Mouse (Mus musculus) MEL (cell line): ENCODE results near the gene Ptprr. TPM values are rescaled to one million over a fixed set of nuclear protein-coding genes. Genes with fewer than 3 reads are reported as not detected.

Experiments used
- DNase-seq: peaks from one replicate; pipeline ENCODE4 v3.0.0; 2011; ENCODE audit warnings: low read depth, low spot score
- H3K27ac ChIP-seq: 2 replicates; pipeline ENCODE4 v1.5.1; 2012; ENCODE audit warnings: low read depth, mild to moderate bottlenecking, control low read depth, low read length, moderate library complexity; ENCODE audit not compliant: control insufficient read depth
- H3K27me3 ChIP-seq, 2 experiments: fragments of 150-350 bp in 1 of 2; sonication (generic) in 1 of 2; 2 replicates each; pipeline ENCODE4 v1.6.1; 2012; ENCODE audit warnings: low read length in 2 of 2, mild to moderate bottlenecking in 2 of 2, improper control_type of control experiment in 1 of 2, moderate library complexity in 1 of 2; ENCODE audit not compliant: insufficient read depth in 2 of 2, control insufficient read depth in 1 of 2
- H3K36me3 ChIP-seq, 2 experiments: 2 replicates each; pipeline ENCODE4 v1.6.1; 2012 to 2014; ENCODE audit warnings: low read length in 2 of 2, improper control_type of control experiment in 1 of 2, inconsistent platforms in 1 of 2, mild to moderate bottlenecking in 1 of 2; ENCODE audit not compliant: insufficient read depth in 2 of 2, control insufficient read depth in 1 of 2
- H3K4me1 ChIP-seq, 2 experiments: fragments of 150-350 bp in 1 of 2; sonication (generic) in 1 of 2; 2 replicates each; pipeline ENCODE4 v1.6.1; 2012; ENCODE audit warnings: low read length in 2 of 2, improper control_type of control experiment in 1 of 2, mild to moderate bottlenecking in 1 of 2; ENCODE audit not compliant: insufficient read depth in 2 of 2, control insufficient read depth in 1 of 2
- H3K4me3 ChIP-seq, 2 experiments: fragments of 150-350 bp in 1 of 2; sonication (generic) in 1 of 2; 2 replicates each; pipeline ENCODE4 v1.5.1; 2012; ENCODE audit warnings: low read depth in 2 of 2, low read length in 2 of 2, mild to moderate bottlenecking in 2 of 2, moderate library complexity in 2 of 2, control low read depth in 1 of 2, improper control_type of control experiment in 1 of 2; ENCODE audit not compliant: control insufficient read depth in 1 of 2, insufficient read depth in 1 of 2
- H3K79me2 ChIP-seq: 2 replicates; pipeline ENCODE4 v1.6.1; 2012; ENCODE audit warnings: mild to moderate bottlenecking, low read length, moderate library complexity; ENCODE audit not compliant: control insufficient read depth, poor library complexity, insufficient read depth
- H3K9ac ChIP-seq: 2 replicates; pipeline ENCODE4 v1.6.1; 2012; ENCODE audit warnings: low read depth, mild to moderate bottlenecking, control low read depth, low read length, moderate library complexity; ENCODE audit not compliant: control insufficient read depth, poor library complexity, severe bottlenecking
- H3K9me3 ChIP-seq: fragments of 150-350 bp; sonication (generic); replicated peaks from 2 replicates; pipeline ENCODE4 v1.6.1; 2012; ENCODE audit warnings: mild to moderate bottlenecking, low read length, improper control_type of control experiment, moderate library complexity; ENCODE audit not compliant: insufficient read depth
- BHLHE40 ChIP-seq: IDR thresholded peaks from 2 replicates; pipeline ENCODE4 v1.6.1; 2012; ENCODE audit warnings: low read depth, mild to moderate bottlenecking, inconsistent platforms, low read length, improper control_type of control experiment, borderline replicate concordance
- CHD1 ChIP-seq: IDR thresholded peaks from 2 replicates; pipeline ENCODE4 v1.6.1; 2012; ENCODE audit warnings: low read depth, mild to moderate bottlenecking, inconsistent platforms, low read length, improper control_type of control experiment
- CHD2 ChIP-seq: IDR thresholded peaks from 2 replicates; pipeline ENCODE4 v1.6.1; 2011; ENCODE audit warnings: low read length, improper control_type of control experiment
- EP300 ChIP-seq, 2 experiments: IDR thresholded peaks; 2 replicates each; pipeline ENCODE4 v1.6.1; 2011; ENCODE audit warnings: improper control_type of control experiment in 2 of 2, low read length in 2 of 2, low read depth in 1 of 2, mild to moderate bottlenecking in 1 of 2
- GABPA ChIP-seq: IDR thresholded peaks from 2 replicates; pipeline ENCODE4 v1.6.1; 2012; ENCODE audit warnings: low read depth, mild to moderate bottlenecking, inconsistent platforms, low read length, improper control_type of control experiment, moderate library complexity
- JUND ChIP-seq: IDR thresholded peaks from 2 replicates; pipeline ENCODE4 v1.6.1; 2011; ENCODE audit warnings: low read depth, mild to moderate bottlenecking, improper control_type of control experiment, low read length
- MAX ChIP-seq: IDR thresholded peaks from 2 replicates; pipeline ENCODE4 v1.6.1; 2011; ENCODE audit warnings: low read length, improper control_type of control experiment
- MAZ ChIP-seq: IDR thresholded peaks from 2 replicates; pipeline ENCODE4 v1.6.1; 2012; ENCODE audit warnings: low read depth, mild to moderate bottlenecking, inconsistent platforms, low read length, improper control_type of control experiment
- MXI1 ChIP-seq: IDR thresholded peaks from 2 replicates; pipeline ENCODE4 v1.6.1; 2011; ENCODE audit warnings: mild to moderate bottlenecking, low read depth, low read length, improper control_type of control experiment
- MYB ChIP-seq: IDR thresholded peaks from 2 replicates; pipeline ENCODE4 v1.6.1; 2011; ENCODE audit warnings: mild to moderate bottlenecking, low read depth, low read length, improper control_type of control experiment
- MYC ChIP-seq: IDR thresholded peaks from 2 replicates; pipeline ENCODE4 v1.6.1; 2011; ENCODE audit warnings: low read depth, mild to moderate bottlenecking, low read length, improper control_type of control experiment, moderate library complexity
- NELFE ChIP-seq: IDR thresholded peaks from 2 replicates; pipeline ENCODE4 v1.6.1; 2011; ENCODE audit warnings: low read depth, low read length, improper control_type of control experiment
- NRF1 ChIP-seq: IDR thresholded peaks from 2 replicates; pipeline ENCODE4 v1.6.1; 2014; ENCODE audit warnings: low read depth, mild to moderate bottlenecking, inconsistent platforms, low read length, improper control_type of control experiment, moderate library complexity; ENCODE audit not compliant: poor library complexity, insufficient read depth, severe bottlenecking
- POLR2A ChIP-seq, 2 experiments: IDR thresholded peaks; 2 replicates each; pipeline ENCODE4 v1.6.1; 2011 to 2012; ENCODE audit warnings: low read length in 2 of 2, mild to moderate bottlenecking in 2 of 2, control low read depth in 1 of 2, improper control_type of control experiment in 1 of 2, low read depth in 1 of 2, moderate library complexity in 1 of 2; ENCODE audit not compliant: control insufficient read depth in 1 of 2, insufficient read depth in 1 of 2, poor library complexity in 1 of 2
- TCF12 ChIP-seq: IDR thresholded peaks from 2 replicates; pipeline ENCODE4 v1.6.1; 2014; ENCODE audit warnings: low read depth, mild to moderate bottlenecking, inconsistent platforms, low read length, improper control_type of control experiment, moderate library complexity
- UBTF ChIP-seq: IDR thresholded peaks from 2 replicates; pipeline ENCODE4 v1.6.1; 2012; ENCODE audit warnings: low read depth, mild to moderate bottlenecking, inconsistent platforms, low read length, improper control_type of control experiment, moderate library complexity, borderline replicate concordance; ENCODE audit not compliant: insufficient read depth
- USF1 ChIP-seq: IDR thresholded peaks from 2 replicates; pipeline ENCODE4 v1.6.1; 2014; ENCODE audit warnings: low read depth, mild to moderate bottlenecking, inconsistent platforms, low read length, improper control_type of control experiment, moderate library complexity
- USF2 ChIP-seq, 2 experiments: IDR thresholded peaks; 2 replicates each; pipeline ENCODE4 v1.6.1; 2011 to 2012; ENCODE audit warnings: improper control_type of control experiment in 2 of 2, low read length in 2 of 2, borderline replicate concordance in 1 of 2, inconsistent platforms in 1 of 2, low read depth in 1 of 2, mild to moderate bottlenecking in 1 of 2; ENCODE audit not compliant: insufficient read depth in 1 of 2
- ZC3H11A ChIP-seq: IDR thresholded peaks from 2 replicates; pipeline ENCODE4 v1.6.1; 2012; ENCODE audit warnings: low read depth, mild to moderate bottlenecking, inconsistent platforms, low read length, improper control_type of control experiment
- ZKSCAN1 ChIP-seq: IDR thresholded peaks from 2 replicates; pipeline ENCODE4 v1.6.1; 2012; ENCODE audit warnings: low read depth, mild to moderate bottlenecking, inconsistent platforms, low read length, improper control_type of control experiment, moderate library complexity
- polyA plus RNA-seq, 2 experiments: library from polyadenylated mRNA; stranded (reverse) in 1 of 2; unstranded in 1 of 2; fragments of >175 nt in 1 of 2; fragments of >200 nt in 1 of 2; gene quantifications; 2 replicates each; pipeline versions ENCODE4 v1.2.1 to v1.2.4; 2012; ENCODE audit warnings: low replicate concordance in 2 of 2, low read depth in 1 of 2; ENCODE audit not compliant: insufficient read length in 2 of 2, insufficient read depth in 1 of 2, missing spikeins in 1 of 2
- total RNA-seq: library from RNA; depleted of rRNA; stranded (reverse); fragments of 300-350 nt; gene quantifications from 2 replicates; pipeline ENCODE4 v1.2.3, GENCODE M21; 2012

The Ptprr gene
- total and polyA plus RNA-seq, 3 experiments, result not detected

DNA sequence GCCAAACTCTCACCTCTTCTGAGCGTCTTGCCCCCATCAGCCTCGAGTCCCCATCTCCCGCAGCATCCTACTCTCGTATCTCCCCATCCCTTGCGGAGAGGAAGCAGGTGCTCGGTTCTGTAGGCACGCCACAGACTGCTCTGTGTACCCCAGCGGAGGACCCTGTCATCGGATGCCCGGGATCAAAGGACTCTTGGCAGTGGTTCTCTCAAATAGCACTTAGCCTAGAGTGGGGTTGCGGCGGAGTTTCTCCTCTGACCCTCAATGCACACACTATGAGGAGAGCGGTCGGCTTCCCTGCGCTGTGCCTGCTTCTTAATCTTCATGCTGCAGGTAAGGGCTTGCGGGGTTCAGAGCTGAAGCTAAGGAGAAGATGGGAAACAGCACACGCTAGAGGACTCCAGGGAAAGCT is 473 bp downstream of the Ptprr start:
- H3K27me3 ChIP-seq, result no peaks in the 10 kb centered on the region; a peak in 1 of 4 replicates
- no peak overlapping the region for H3K9ac ChIP-seq
- no peaks in the 10 kb centered on the region for H3K9me3 ChIP-seq
- TF ChIP-seq USF2 (IDR thresholded peaks at IDR 0.05; ENCODE audit: borderline replicate concordance in 1 of 2, insufficient read depth in 1 of 2, low read depth in 1 of 2, low read length in 2 of 2) (no peak), GABPA (no peak), CHD2 (no peak), ZC3H11A (no peak), MAZ (no peak), USF1 (no peak), BHLHE40 (no peak), NELFE (no peak), MYC (no peak), TCF12 (no peak), NRF1 (no peak), ZKSCAN1 (no peak)
- H3K79me2 ChIP-seq, result no peaks in the 10 kb centered on the region
- H3K36me3 ChIP-seq, result no peaks in the 10 kb centered on the region
- H3K4me1 ChIP-seq, result no peaks in the 10 kb centered on the region
- no peak overlapping the region for H3K4me3 ChIP-seq
- no peak for DNase-seq
- no peak overlapping the region for H3K27ac ChIP-seq

GRCm38 (mm10) chr10:116019086-116019860 is 1.3 kb downstream of the Ptprr start:
- peak; percentile 7 for DNase-seq
- Histone ChIP-seq H3K27ac (no peak overlapping the region), H3K9ac (no peak overlapping the region), H3K27me3 (no peaks in the 10 kb centered on the region; a peak in 1 of 4 replicates), H3K9me3 (no peaks in the 10 kb centered on the region), H3K36me3 (no peaks in the 10 kb centered on the region), H3K4me3 (no peak overlapping the region), H3K79me2 (no peaks in the 10 kb centered on the region), H3K4me1 (no peaks in the 10 kb centered on the region)
- no peak for TF ChIP-seq POLR2A (IDR thresholded peaks at IDR 0.05; ENCODE audit: control insufficient read depth in 1 of 2, insufficient read depth in 1 of 2, low read depth in 1 of 2, low read length in 2 of 2, poor library complexity in 1 of 2)
- TF ChIP-seq UBTF, result no peak
- TF ChIP-seq MXI1, result no peak
- no peak for TF ChIP-seq CHD1
- no peak for TF ChIP-seq MYC
- TF ChIP-seq MAX, result no peak
- no peak for TF ChIP-seq EP300 (IDR thresholded peaks at IDR 0.05; ENCODE audit: low read depth in 1 of 2, low read length in 2 of 2)
- TF ChIP-seq MYB, result no peak
- TF ChIP-seq NRF1, result no peak
- no peak for TF ChIP-seq JUND
